Mouse (Mus musculus) bone marrow, adult 2 months (tissue): ENCODE measurements around the gene Aldh1a3. TPM values are rescaled to one million over a fixed set of nuclear protein-coding genes. Genes with fewer than 3 reads are reported as not detected.

Experiments
- H3K27ac ChIP-seq: fragments of 200-500 bp; 2 replicates; pipeline ENCODE4 v1.5.1; 2012; ENCODE audit warnings: low read depth, mild to moderate bottlenecking, control low read depth, inconsistent platforms, low read length; ENCODE audit not compliant: control insufficient read depth, poor library complexity, insufficient read depth
- H3K4me1 ChIP-seq: fragments of 200-500 bp; 2 replicates; pipeline ENCODE4 v1.6.1; 2011; ENCODE audit warnings: low read length; ENCODE audit not compliant: control insufficient read depth, insufficient read depth
- H3K4me3 ChIP-seq: fragments of 200-500 bp; replicated peaks from 2 replicates; pipeline ENCODE3; 2011; ENCODE audit warnings: mild to moderate bottlenecking, low read depth, low read length, control low read depth; ENCODE audit not compliant: control insufficient read depth
- CTCF ChIP-seq: fragments of 200-500 bp; IDR thresholded peaks from 2 replicates; pipeline ENCODE4 v1.5.1; 2011; ENCODE audit warnings: low read length, control low read depth; ENCODE audit not compliant: control insufficient read depth, insufficient read depth
- POLR2A ChIP-seq: fragments of 200-500 bp; IDR thresholded peaks from 2 replicates; pipeline ENCODE4 v1.6.1; 2011; ENCODE audit warnings: low read depth, mild to moderate bottlenecking, control low read depth, low read length, borderline replicate concordance; ENCODE audit not compliant: control insufficient read depth
- WGBS: fragments of 180-500 bp; shearing (Covaris S2); methylation state at CpG from one replicate; pipeline ENCODE4 v1.1.7; 2018; 5-methylcytosine and 5-hydroxymethylcytosine counted together
- polyA plus RNA-seq: library from polyadenylated mRNA; stranded (reverse); fragments of >200 nt; gene quantifications from 2 replicates; pipeline ENCODE4 v1.2.4, GENCODE M21; 2011; ENCODE audit warnings: low replicate concordance; ENCODE audit not compliant: missing spikeins, insufficient read depth, insufficient read length

Aldh1a3 gene
- polyA plus RNA-seq, 1 experiment, result 2.0 TPM

- WGBS, result 40% methylated on average over 10 of the region's 10 CpGs
- H3K4me3 ChIP-seq, result no peak overlapping the region
These were observed 7.2 kb upstream of the Aldh1a3 start for GRCm38 (mm10) chr7:66434453-66434935.

GRCm38 (mm10) chr7:66427053-66427436 lies 272 bp downstream of the Aldh1a3 start:
- no peak overlapping the region for H3K27ac ChIP-seq
- 2% methylated on average over 23 of the region's 23 CpGs for WGBS
- no peaks in the 10 kb centered on the region for H3K4me1 ChIP-seq
- TF ChIP-seq CTCF, result no peak
- TF ChIP-seq POLR2A, result no peak
- H3K4me3 ChIP-seq, result no peak overlapping the region

More at GRCm38 (mm10) chr7:66434453-66434935, 7.2 kb upstream of the Aldh1a3 start:
- Histone ChIP-seq H3K27ac (no peak overlapping the region), H3K4me1 (no peaks in the 10 kb centered on the region)
- TF ChIP-seq POLR2A, result no peak
- peak; percentile 75 for TF ChIP-seq CTCF

GRCm38 (mm10) chr7:66421903-66422302 lies 5.4 kb downstream of the Aldh1a3 start:
- 79% methylated on average over 8 of the region's 8 CpGs for WGBS
- H3K4me3 ChIP-seq, result no peak overlapping the region
- H3K27ac ChIP-seq, result no peak overlapping the region
- H3K4me1 ChIP-seq, result no peaks in the 10 kb centered on the region
- TF ChIP-seq POLR2A, result no peak
- no peak for TF ChIP-seq CTCF

- Histone ChIP-seq H3K27ac (no peak overlapping the region), H3K4me3 (no peak overlapping the region), H3K4me1 (no peaks in the 10 kb centered on the region)
- TF ChIP-seq CTCF, result no peak
- TF ChIP-seq POLR2A, result no peak
- 70% methylated on average over 12 of the region's 12 CpGs for WGBS
These were observed 8.3 kb downstream of the Aldh1a3 start for GRCm38 (mm10) chr7:66418981-66419380.

- Histone ChIP-seq H3K27ac (no peak overlapping the region), H3K4me3 (no peak overlapping the region), H3K4me1 (no peaks in the 10 kb centered on the region)
- TF ChIP-seq CTCF (no peak), POLR2A (no peak)
- 77% methylated on average over 4 of the region's 4 CpGs for WGBS
These were observed 10.5 kb downstream of the Aldh1a3 start for GRCm38 (mm10) chr7:66416829-66417228.

- 77% methylated on average over 7 of the region's 7 CpGs for WGBS
- H3K4me3 ChIP-seq, result no peak overlapping the region
- H3K27ac ChIP-seq, result no peak overlapping the region
- TF ChIP-seq POLR2A (no peak), CTCF (no peak)
- H3K4me1 ChIP-seq, result no peaks in the 10 kb centered on the region
These were observed 14.2 kb downstream of the Aldh1a3 start for GRCm38 (mm10) chr7:66413093-66413492.

GRCm38 (mm10) chr7:66409433-66409832 lies 17.9 kb downstream of the Aldh1a3 start:
- WGBS, result 79% methylated on average over 6 of the region's 6 CpGs
- H3K4me3 ChIP-seq, result no peak overlapping the region
- H3K4me1 ChIP-seq, result no peaks in the 10 kb centered on the region
- H3K27ac ChIP-seq, result no peak overlapping the region
- peak; percentile 45; the same call in 1 of the 2 replicates for TF ChIP-seq CTCF
- no peak for TF ChIP-seq POLR2A

- Histone ChIP-seq H3K4me3 (no peak overlapping the region), H3K27ac (no peak overlapping the region), H3K4me1 (no peaks in the 10 kb centered on the region)
- WGBS, result 76% methylated on average over 8 of the region's 8 CpGs
- no peak for TF ChIP-seq POLR2A
- TF ChIP-seq CTCF, result no peak
These were observed 20.3 kb downstream of the Aldh1a3 start for GRCm38 (mm10) chr7:66406971-66407370.
